Mouse (Mus musculus): ENCODE measurements around the gene Ptpro. TPM values are rescaled to one million over a fixed set of nuclear protein-coding genes. Genes with fewer than 3 reads are reported as not detected.

Ptpro gene
- total RNA-seq, 2 experiments from 2014 or later = 0.48 to 0.59 TPM

DNA sequence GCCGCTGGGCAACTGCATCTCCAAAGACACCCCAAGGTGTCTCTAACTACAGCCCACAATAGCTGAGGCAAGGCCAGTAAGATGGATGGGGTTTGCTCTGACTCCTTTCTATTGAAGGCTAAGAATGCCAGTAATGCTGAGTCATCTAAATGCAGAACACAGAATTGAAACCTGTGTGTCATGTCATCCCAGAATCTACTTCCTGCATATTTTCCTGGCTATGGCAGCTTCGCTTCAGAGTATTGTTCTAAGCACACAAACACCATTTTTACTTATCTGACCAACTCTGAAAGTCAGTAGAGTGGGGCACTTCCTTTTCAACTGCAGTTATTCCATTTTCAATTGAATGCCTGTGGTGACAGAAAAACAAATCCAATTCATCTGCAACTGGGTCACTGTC is 40.3 kb downstream of the Ptpro start:
- DNase-seq (ENCODE audit: low spot score) = no peak

DNA sequence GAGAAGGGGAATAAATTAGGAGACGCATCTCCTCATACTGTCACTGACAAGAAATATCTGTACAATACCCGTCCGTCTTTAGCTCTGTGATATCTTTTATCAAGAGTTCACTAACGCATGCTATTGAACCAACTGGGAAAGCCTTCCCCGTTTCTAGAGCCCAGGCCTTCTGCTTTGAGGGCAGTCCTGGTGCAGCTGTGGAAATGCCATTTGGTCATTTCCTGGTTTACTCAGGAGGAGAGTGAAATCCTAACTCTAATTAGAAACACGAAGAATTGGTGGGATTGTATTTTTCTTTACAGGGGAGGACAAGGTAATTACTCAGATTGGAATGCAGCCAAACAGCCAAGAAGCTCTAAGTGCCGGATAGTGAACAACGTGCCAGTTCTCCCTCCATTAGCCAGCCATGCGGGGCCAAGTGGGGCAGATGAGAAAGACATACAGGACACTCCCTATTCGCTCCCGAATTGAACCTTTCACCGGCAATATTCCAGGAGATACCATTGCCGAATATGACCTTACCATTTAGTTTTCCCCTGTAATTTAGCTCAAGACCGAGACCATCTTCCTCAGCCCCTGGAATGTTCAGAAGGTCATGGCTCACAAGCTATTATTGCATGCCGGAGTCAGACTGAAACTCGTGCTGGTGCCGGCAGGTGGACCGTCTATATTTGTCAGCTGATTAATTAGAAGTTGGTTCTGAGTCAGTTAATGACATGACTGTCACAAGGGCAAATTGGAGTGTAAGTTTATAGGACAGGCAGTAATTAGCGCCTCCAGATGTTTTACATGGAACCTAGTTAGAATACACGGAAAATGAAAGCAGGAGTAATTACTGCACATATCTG is 43.1 kb downstream of the Ptpro start:
- no peak for DNase-seq (ENCODE audit: low spot score)

GRCm38 (mm10) chr6:137302561-137302960 is 50.4 kb downstream of the Ptpro start:
- no peak for DNase-seq (ENCODE audit: low spot score)

DNA sequence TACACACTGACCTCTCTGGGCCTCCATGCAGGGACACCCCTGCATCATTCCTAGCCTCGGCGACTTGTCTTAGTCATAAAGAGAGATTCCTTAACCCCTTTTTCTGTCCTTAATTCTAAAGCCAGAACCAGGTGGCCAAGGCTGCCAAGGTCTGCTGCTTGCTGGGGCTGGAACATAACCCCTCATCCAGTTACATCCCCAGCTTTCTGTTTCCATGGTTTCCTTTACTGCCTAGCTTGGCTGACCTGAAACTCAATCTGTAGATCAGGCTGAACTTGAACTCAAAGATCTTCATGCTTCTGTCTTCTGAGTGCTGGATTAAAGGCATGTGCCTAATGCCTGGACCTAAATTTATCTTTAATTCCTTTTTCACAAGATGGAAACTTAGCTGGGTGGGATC is 51.7 kb downstream of the Ptpro start:
- no peak for DNase-seq (ENCODE audit: low spot score)

GRCm38 (mm10) chr6:137315265-137315664 is 63.1 kb downstream of the Ptpro start:
- no peak for DNase-seq (ENCODE audit: low spot score)

DNA sequence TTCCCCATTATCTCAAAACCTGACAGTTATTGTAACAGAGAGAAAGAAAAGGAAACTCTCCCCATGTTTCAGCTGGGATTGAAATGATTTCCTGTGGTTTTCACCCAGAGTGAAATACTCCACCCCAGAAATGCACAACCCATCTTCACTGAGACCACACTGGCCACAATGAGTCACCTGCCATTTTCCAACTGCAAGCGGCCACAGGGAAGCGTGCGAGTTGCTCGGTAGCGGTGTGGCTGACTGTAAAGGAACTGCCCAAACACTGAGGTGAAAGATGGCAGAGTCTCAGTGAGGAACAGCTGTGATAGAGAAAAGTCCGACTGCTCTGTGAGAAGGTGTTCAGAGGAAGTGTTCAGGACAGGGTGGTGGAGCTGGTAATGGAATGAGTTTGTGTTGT is 64.2 kb downstream of the Ptpro start:
- no peak for DNase-seq (ENCODE audit: low spot score)

DNA sequence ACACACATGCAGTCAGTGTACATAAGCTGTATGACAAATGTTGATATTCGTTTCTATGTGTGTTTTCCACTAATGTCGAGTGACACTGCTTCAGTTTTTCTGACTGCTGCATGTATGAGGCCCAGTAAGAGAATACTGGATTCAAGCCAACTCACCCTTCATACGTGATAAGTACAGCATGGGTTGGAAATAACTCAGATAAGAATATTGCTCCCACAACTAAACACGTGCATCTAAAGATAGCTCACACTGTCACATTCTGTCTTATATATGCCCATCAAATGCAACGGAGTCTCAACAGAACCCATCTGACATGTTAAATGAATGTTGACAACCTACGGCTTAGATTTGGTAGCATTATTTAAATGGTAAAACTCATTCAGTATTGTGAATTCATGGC is 65.4 kb downstream of the Ptpro start:
- DNase-seq (ENCODE audit: low spot score) = no peak

DNA sequence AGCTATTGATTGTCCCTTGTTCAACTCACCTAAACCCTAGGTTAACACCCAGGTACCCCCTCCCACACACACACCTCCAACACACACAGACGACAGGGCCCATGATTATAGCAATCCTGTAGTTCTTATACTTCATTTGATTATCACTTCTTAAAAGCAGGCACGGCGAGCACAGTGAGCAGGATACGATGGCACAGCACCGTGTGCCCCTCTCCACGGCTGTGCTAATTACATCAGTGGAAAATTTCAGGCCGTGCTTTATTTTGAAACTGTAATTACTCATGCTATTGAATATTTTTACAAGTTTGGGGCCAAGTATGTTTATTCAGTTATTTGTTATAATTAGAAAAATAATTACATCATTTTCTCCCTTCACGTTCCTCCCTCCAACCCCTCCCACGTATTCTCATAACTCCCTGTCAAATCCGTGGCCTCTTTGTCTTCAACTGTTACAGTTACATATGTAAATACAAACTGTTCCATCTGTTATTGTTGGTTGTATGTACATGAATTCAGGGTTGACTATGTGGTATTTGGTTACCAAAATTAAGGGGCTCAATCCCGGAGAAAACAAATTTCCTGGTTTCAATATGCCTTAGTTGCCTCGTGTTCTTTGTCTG is 66.2 kb downstream of the Ptpro start:
- DNase-seq (ENCODE audit: low spot score) = no peak

GRCm38 (mm10) chr6:137319658-137320057 is 67.5 kb downstream of the Ptpro start:
- DNase-seq (ENCODE audit: low spot score) = no peak

DNA sequence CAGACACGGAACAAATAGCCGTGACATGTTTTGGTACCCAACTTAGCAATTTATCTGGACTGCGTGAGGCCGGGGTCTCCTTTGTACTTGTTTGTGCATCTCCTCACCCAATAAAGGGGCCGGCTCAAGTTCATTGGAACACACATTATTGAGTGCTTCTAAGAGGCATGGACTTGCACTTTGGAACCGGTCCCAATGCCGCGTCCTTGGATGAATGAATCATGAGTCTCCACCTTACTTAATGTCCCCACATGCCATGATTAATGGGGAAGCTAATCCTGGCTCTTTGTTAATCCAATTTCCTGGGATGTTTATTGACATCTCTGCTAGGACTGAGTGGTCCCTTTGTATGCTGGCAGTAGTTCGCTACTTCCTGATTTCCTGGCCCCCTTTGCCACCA is 75.6 kb downstream of the Ptpro start:
- DNase-seq (ENCODE audit: low spot score) = no peak

DNA sequence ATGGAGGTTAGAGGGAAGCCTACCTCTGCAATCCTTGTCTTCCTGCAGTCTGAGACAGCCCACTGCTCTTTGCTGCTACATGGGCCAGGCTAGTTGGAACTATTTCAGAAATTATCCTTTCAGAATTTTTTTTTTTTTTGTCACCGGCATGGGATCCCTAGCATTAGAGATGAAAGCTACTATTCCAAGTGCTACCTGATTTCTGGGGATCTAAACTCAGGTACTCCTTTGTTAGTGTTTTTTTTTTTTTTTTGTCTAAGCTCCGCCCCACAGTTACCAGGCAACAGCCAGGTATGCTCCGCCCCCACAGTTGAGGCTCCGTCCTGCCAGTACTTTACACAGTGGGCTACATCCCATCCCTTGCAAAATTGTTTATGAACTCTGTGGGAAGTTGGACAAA is 76.1 kb downstream of the Ptpro start:
- DNase-seq (ENCODE audit: low spot score) = no peak

DNA sequence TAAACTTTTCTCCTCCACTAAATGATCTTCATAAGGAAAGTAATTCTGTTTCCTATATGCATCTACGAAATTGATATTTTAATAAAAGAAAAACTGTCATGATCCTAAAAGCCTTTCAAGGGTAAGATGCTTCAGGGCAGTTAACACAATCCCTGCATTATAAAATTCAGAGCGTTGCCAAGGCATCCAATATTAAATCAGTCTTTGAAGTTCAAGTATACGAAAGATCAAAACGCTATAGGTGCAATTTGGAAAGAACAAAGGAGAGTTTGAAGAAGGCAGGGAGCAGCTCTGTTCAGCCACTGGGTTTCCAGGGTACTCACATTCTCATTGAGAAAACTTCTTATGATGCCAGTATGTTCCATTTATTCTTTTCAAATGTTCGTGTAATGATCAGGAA is 78.7 kb downstream of the Ptpro start:
- DNase-seq (ENCODE audit: low spot score) = no peak

GRCm38 (mm10) chr6:137331826-137332225 is 79.7 kb downstream of the Ptpro start:
- no peak for DNase-seq (ENCODE audit: low spot score)

GRCm38 (mm10) chr6:137339071-137339470 is 87.0 kb downstream of the Ptpro start:
- no peak for DNase-seq (ENCODE audit: low spot score)

DNA sequence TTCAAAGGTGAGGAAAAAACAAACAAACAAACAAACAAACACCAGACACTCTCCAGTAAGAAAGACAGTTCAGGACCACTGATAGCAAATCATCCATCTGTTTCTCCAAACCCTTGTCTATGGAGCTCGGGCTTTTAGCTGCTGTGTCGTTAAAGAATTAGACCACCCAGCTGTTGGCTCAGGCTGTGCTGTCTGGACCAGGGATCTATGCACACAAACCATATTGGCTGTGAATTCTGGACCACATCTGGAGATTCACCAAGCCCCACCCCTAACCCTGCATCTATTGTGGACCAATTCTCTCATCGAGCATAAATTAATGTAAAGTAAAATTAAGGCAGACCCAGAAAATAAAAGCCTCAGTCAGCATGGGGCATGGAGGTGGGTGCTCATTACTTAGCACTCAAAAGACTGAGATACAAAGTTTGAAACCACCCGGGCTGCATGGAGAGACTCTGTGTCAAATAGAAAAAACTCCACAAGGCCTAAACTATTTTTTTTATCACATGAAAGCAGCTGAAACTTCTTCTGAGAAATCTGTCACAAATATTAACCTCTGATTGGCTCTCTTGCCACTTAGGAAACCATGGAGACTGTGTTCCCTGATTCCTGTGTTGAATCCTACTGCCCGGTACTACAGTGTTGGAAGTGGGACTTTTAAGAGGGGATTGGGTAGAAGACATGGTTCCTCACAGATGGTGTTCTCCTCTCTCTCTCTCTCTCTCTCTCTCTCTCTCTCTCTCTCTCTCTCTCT is 91.7 kb downstream of the Ptpro start:
- no peak for DNase-seq (ENCODE audit: low spot score)

DNA sequence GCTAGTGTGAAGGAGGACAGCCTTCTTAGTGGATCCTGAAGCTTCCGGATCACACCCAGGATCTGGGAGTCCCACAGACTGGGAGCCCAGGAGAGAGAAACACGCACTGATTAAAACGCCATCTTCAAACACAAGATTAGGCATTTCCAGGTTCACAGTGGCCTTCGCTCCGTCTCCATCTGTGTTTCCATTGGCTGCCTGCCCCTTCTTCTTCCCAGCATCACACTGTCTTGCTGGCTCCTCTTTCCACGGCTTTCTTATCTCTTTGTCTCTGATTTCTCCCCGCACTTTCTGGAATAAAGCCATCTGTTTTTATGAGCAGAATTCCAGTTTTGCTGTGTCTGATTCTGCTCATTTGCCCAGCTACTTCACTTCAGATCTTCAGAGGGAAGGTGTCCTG is 108.0 kb downstream of the Ptpro start:
- no peak for DNase-seq (ENCODE audit: low spot score)

DNA sequence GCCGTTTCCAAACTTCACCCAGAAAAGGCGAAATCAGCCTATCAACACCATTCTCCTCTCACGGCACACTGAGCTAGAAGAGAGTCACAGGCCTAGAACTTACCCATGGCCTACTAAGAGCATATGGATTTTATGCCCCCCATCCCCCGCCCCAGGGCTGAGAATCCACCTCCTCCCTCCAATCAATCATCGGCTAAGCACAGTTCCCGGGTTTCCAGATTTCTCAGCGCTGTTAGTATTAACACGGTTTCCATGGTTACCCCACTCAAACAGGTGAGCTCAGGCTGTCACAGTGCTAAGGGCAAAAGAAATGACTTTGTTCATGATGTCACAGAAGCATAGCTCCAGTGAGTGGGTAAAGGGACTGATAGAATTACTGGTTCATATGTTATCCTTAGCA is 110.1 kb downstream of the Ptpro start:
- no peak for DNase-seq (ENCODE audit: low spot score)

- no peak for DNase-seq (ENCODE audit: low spot score)
These were observed 112.6 kb downstream of the Ptpro start for GRCm38 (mm10) chr6:137364681-137365080.

DNA sequence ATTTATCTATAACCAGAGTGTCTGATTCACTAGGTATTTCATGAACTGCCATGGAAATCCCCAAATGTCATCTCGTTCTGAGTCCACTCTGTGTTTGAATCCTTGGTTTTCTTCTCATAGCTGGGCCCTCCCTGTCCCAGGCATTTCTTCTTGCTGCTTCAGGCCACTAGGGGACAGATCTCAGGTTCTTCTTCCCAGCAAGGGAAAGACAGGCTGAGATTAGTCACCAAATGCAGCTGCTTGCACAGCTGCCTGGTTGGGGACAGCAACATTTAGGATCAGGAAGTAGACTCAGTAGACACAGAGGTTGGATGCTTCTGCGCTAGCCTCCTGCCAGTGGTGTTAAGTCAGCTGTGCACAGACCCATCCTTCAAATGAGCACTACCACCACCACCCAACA is 113.5 kb downstream of the Ptpro start:
- DNase-seq (ENCODE audit: low spot score) = no peak

DNA sequence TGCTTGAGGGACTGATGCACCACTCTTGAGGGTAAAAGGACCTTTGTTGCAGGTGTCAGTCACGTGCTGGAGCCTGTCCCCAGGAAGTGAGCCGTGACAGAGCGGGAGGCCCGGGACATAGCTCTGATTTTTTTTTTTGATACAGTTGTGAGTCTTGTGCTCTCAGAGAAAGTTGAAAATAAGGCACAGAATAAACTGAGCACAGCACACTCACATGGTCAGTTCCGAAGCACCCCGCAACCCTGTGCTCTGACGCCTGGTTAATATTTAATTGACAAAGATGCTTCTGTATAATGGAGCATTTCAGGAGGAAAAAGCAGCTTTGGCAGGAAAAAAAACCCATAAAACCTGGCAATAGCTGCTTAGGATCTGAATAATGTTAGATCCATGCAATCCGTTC is 118.6 kb downstream of the Ptpro start:
- no peak for DNase-seq (ENCODE audit: low spot score)

DNA sequence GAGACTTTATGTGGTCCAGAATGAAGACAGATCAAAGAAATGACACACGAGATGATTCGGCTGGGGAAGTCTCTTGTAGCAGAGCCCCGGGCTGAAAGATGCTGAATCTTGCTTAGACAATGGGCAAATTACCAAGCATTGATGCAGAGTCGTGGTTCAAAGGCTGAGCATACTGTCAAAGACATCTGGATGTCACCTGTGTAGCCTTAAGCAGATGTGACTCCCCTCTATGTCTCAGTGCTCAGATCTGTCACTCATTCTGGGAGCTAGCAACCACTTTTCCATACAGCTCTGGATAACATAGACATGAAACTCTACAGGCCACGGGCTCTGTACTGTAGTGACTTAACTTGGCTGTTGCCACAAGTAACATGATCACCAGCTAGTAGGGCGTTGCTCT is 119.3 kb downstream of the Ptpro start:
- DNase-seq (ENCODE audit: low spot score) = no peak

- DNase-seq (ENCODE audit: low spot score) = no peak
These were observed 121.8 kb downstream of the Ptpro start for GRCm38 (mm10) chr6:137373920-137374319.

DNA sequence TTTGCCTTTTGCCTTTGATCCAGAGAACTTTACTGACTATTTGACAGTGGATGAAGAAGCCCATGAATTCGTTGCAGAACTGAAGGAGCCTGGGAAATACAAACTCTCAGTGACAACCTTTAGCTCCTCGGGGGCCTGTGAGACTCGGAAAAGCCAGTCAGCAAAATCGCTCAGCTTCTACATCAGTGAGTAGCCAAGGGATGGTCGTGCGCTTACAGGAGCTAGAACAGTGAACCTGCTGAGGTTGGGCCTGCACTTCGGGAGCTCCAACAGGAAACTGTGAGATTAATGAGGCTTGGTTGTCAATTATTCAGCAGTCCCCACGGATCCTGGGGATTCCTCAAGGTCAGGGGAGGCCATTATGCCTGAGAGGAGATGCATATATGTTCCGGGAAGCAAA is 130.4 kb downstream of the Ptpro start:
- DNase-seq (ENCODE audit: low spot score) = no peak
